Mouse (Mus musculus) ES-E14 (cell line): ENCODE results near the gene Clasp1. TPM values are rescaled to one million over a fixed set of nuclear protein-coding genes. Genes with fewer than 3 reads are reported as not detected.

Source experiments
- DNase-seq: peaks from one replicate; pipeline ENCODE4 v3.0.0-alpha.2; 2013; ENCODE audit warnings: low read depth, low spot score
- H3K27ac ChIP-seq: 2 replicates; pipeline ENCODE4 v1.5.1; 2012; ENCODE audit warnings: low read depth, mild to moderate bottlenecking, low read length, moderate library complexity, mixed read lengths; ENCODE audit not compliant: poor library complexity, insufficient read depth, severe bottlenecking
- H3K36me3 ChIP-seq: 2 replicates; pipeline ENCODE4 v1.6.1; 2012; ENCODE audit warnings: mild to moderate bottlenecking, low read length, moderate library complexity, mixed read lengths; ENCODE audit not compliant: control insufficient read depth, poor library complexity, insufficient read depth, severe bottlenecking
- H3K4me1 ChIP-seq, 2 experiments: fragments of 150-350 bp in 1 of 2; sonication (generic) in 1 of 2; 2 replicates each; pipeline ENCODE4 v1.6.1; 2012; ENCODE audit warnings: low read length in 2 of 2, mild to moderate bottlenecking in 1 of 2, mixed read lengths in 1 of 2; ENCODE audit not compliant: control insufficient read depth in 2 of 2, insufficient read depth in 2 of 2, poor library complexity in 1 of 2
- H3K4me3 ChIP-seq, 2 experiments: fragments of 150-350 bp in 1 of 2; sonication (generic) in 1 of 2; 2 replicates each; pipeline ENCODE4 v1.5.1; 2012; ENCODE audit warnings: low read length in 2 of 2, low read depth in 1 of 2, mild to moderate bottlenecking in 1 of 2, mixed read lengths in 1 of 2; ENCODE audit not compliant: insufficient read depth in 1 of 2, poor library complexity in 1 of 2, severe bottlenecking in 1 of 2
- H3K9ac ChIP-seq: 2 replicates; pipeline ENCODE4 v1.6.1; 2012; ENCODE audit warnings: low read depth, mild to moderate bottlenecking, low read length, mixed read lengths; ENCODE audit not compliant: poor library complexity, insufficient read depth, severe bottlenecking
- H3K9me3 ChIP-seq: fragments of 150-350 bp; sonication (generic); 2 replicates; pipeline ENCODE4 v1.6.1; 2012; ENCODE audit warnings: low read depth, mild to moderate bottlenecking, low read length; ENCODE audit not compliant: control insufficient read depth, insufficient read depth
- CHD2 ChIP-seq: IDR thresholded peaks from 2 replicates; pipeline ENCODE4 v1.6.1; 2014; ENCODE audit warnings: mild to moderate bottlenecking, low read depth, low read length, inconsistent platforms
- HCFC1 ChIP-seq: IDR thresholded peaks from 2 replicates; pipeline ENCODE4 v1.6.1; 2012; ENCODE audit warnings: low read length, inconsistent platforms, borderline replicate concordance; ENCODE audit not compliant: insufficient read depth
- MAFK ChIP-seq: IDR thresholded peaks from 2 replicates; pipeline ENCODE4 v1.6.1; 2014; ENCODE audit warnings: mild to moderate bottlenecking, low read depth, low read length, inconsistent platforms; ENCODE audit not compliant: insufficient read depth
- ZC3H11A ChIP-seq: IDR thresholded peaks from 2 replicates; pipeline ENCODE4 v1.6.1; 2012; ENCODE audit warnings: low read depth, mild to moderate bottlenecking, inconsistent platforms, low read length, borderline replicate concordance
- ZNF384 ChIP-seq: IDR thresholded peaks from 2 replicates; pipeline ENCODE4 v1.6.1; 2012; ENCODE audit warnings: low read depth, low read length, inconsistent platforms
- in situ Hi-C, 2 experiments: fragments of 600-800 bp; cut with MboI; formaldehyde crosslinking; loops; one replicate each; pipeline ENCODE4 v1.15.1; 2025; ENCODE audit warnings: low sequenced_read_pairs in 2 of 2, inconsistent platforms in 1 of 2; ENCODE audit not compliant: unreplicated experiment in 2 of 2
- total RNA-seq: library from RNA; depleted of rRNA; stranded (reverse); fragments of 300-350 nt; gene quantifications from 2 replicates; pipeline ENCODE4 v1.2.3, GENCODE M21; 2012

The Clasp1 gene
- total RNA-seq, 1 experiment: 38.9 TPM

GRCm38 (mm10) chr1:118554961-118555360 is 166.1 kb downstream of the Clasp1 start:
- in situ Hi-C loops: no loop called here
- TF ChIP-seq CHD2 (no peak), MAFK (no peak), ZNF384 (no peak), ZC3H11A (no peak), HCFC1 (no peak)
- no peaks in the 10 kb centered on the region for H3K9me3 ChIP-seq
- no peak overlapping the region for H3K9ac ChIP-seq
- no peak overlapping the region for H3K4me3 ChIP-seq
- no peak overlapping the region for H3K27ac ChIP-seq
- no peak for DNase-seq
- peaks cover 14% of the 10 kb centered on the region for H3K36me3 ChIP-seq
- H3K4me1 ChIP-seq: no peaks in the 10 kb centered on the region

- Histone ChIP-seq H3K9ac (no peak overlapping the region), H3K4me1 (no peaks in the 10 kb centered on the region), H3K4me3 (no peak overlapping the region), H3K36me3 (peaks cover 14% of the 10 kb centered on the region), H3K27ac (no peak overlapping the region), H3K9me3 (no peaks in the 10 kb centered on the region)
- in situ Hi-C loops: loop anchor here (5.0 to 10.0 kb wide), 2 partner anchors 195 to 198 kb away; no protein-coding TSS in a partner anchor
- DNase-seq: no peak
- TF ChIP-seq HCFC1 (no peak), ZNF384 (no peak), ZC3H11A (no peak), CHD2 (no peak), MAFK (no peak)
Measured at GRCm38 (mm10) chr1:118559716-118560115, 170.9 kb downstream of the Clasp1 start.

GRCm38 (mm10) chr1:118564561-118564960 is 175.7 kb downstream of the Clasp1 start:
- H3K36me3 ChIP-seq: peaks cover 9% of the 10 kb centered on the region
- no peak for DNase-seq
- no peaks in the 10 kb centered on the region for H3K9me3 ChIP-seq
- H3K4me3 ChIP-seq: no peak overlapping the region
- no peak overlapping the region for H3K9ac ChIP-seq
- TF ChIP-seq CHD2: no peak
- no peak for TF ChIP-seq MAFK
- peak; percentile 79 for TF ChIP-seq ZNF384
- TF ChIP-seq HCFC1: no peak
- peak; percentile 73 for TF ChIP-seq ZC3H11A
- in situ Hi-C loops: loop anchor here (5.0 to 10.0 kb wide), 2 partner anchors 190 to 193 kb away; no protein-coding TSS in a partner anchor
- H3K27ac ChIP-seq: no peak overlapping the region
- H3K4me1 ChIP-seq: no peaks in the 10 kb centered on the region

- in situ Hi-C loops: loop anchor here in 1 of 2 experiments (10.0 kb wide), 1 partner anchor 187 kb away; no protein-coding TSS in a partner anchor
- H3K9me3 ChIP-seq: no peaks in the 10 kb centered on the region
- TF ChIP-seq ZNF384 (no peak), HCFC1 (no peak), MAFK (no peak)
- H3K27ac ChIP-seq: no peak overlapping the region
- no peak for DNase-seq
- no peak overlapping the region for H3K4me3 ChIP-seq
- H3K36me3 ChIP-seq: peaks cover 8% of the 10 kb centered on the region
- no peak overlapping the region for H3K9ac ChIP-seq
- no peaks in the 10 kb centered on the region for H3K4me1 ChIP-seq
Measured at GRCm38 (mm10) chr1:118567659-118568058, 178.8 kb downstream of the Clasp1 start.

GRCm38 (mm10) chr1:118580174-118580702 is 191.4 kb downstream of the Clasp1 start:
- no peaks in the 10 kb centered on the region for H3K4me1 ChIP-seq
- H3K36me3 ChIP-seq: peaks cover 8% of the 10 kb centered on the region; the same call in 1 of the 2 replicates
- H3K9ac ChIP-seq: no peak overlapping the region
- H3K4me3 ChIP-seq: no peak overlapping the region
- in situ Hi-C loops: no loop called here
- no peak overlapping the region for H3K27ac ChIP-seq
- no peak for TF ChIP-seq ZNF384
- TF ChIP-seq HCFC1: no peak
- TF ChIP-seq CHD2: no peak
- no peaks in the 10 kb centered on the region for H3K9me3 ChIP-seq
- DNase-seq: no peak
